Mouse (Mus musculus): Measurements from ENCODE around the gene Muc16. TPM values are rescaled to one million over a fixed set of nuclear protein-coding genes. Genes with fewer than 3 reads are reported as not detected.

The Muc16 gene
- total RNA-seq (2014; fragmentation: Nextera tagmentation) (not detected in 2 replicates), total RNA-seq (2017) (not detected in 2 replicates)

DNA sequence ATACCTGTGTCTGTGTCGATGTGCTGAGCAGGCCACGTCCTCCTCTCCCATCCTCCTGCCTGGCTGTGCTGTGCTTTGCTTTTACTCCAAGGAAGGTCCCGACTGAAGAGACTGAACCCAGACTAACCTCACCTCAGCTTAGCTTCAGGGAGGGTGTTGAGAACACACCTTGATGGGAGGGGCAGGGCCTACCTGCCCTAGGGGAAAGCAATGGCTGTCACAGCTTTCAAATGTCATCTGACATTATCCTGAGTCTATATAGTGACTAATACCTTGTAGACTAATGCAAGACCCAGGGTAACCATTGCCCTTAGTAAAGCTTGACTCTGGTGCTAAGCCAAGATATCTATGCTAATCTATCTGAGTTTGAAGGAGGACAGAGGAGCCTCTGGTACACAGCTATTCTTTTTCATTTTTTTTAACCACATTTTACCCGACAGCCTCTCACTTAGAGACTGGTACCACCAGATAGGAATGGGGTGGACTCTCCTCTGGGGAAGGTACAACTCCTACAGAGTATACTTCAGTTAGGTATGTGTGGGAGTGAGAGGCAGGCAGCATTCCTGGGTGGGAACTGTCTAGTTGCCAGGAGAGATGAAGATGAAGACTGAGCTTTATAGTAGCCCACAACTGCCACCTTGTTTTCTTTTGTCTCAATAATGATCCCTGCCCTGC lies at the start of gene Muc16:
Gene Muc16, minus strand, starts transcription at position 51 of the 675 bp plus-strand sequence.
- ATAC-seq (replicated peaks; ENCODE audit: poor library complexity, severe bottlenecking): no peak

DNA sequence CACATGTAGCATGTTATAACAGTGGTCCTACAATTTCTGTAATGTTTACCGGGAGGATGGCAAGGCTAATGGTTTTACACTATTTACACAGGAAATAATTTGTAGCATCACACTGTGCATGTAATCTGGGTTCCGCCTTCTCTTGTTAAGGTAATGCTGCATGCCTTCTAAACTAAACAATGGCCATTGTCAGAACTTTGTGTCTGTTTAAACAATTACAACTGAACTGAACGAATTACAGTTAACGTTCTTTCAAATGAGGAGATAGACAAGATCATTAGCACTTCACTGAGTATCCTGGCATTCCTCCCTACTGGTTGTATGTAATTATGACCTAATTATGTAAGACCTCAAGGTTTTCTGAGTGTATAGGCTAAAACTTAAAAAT lies 48.4 kb upstream of the Muc16 start:
- ATAC-seq (replicated peaks; ENCODE audit: poor library complexity, severe bottlenecking): no peak

DNA sequence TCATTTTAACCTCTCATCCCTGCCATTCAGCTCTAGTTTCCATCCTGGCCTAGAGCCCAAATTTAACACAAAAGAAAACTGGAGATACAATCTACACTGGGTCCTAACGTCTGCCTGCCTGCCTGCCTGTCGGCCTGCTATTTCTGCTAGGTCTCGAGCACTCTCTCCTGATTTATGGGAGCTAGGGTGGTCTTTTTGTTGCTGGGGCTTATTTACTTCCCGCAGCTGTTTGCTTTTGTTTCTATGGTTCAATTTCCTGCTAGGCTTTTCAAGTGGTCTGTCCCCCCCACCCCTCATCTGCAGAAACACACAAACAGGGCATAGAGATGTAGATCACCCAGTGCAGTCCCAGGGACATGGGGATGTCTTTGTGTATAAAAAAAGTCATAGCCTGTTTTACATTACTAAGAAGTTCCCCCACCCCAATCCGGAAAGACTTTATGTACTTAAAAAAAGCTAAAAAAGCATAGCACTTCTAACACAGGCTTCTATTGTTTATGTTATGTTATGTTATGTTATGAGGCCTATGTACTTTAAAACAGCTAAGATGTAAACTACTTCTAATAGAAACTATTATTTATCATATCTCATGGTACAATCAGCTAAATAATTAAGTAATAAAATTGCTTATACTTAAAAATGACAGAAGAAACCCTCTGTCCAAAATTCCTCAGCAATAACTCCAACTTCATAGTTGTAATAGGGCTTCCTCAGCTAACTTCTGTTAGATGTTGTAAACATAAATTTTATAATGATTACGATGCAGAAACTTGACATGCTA lies 47.8 kb upstream of the Muc16 start:
- ATAC-seq (replicated peaks; ENCODE audit: poor library complexity, severe bottlenecking): no peak

DNA sequence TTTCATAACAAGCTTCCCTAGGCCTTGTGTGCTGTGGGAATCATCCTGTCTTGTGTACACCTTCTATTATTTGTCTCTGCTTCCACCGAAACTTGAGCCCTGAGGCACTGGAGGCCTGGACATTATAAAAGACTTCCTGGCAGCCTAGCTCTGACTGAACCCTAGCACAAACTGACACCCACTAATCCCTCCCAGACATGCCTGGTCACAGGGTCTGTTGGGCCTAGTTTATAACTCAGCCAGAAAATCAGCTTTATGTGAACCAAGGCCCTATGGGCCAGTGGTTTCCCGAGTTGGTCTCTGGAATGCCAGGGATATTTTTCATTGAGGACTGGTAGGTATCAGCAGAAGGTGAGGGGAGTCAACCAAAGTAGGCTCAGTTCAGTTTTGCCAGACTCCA lies 46.7 kb upstream of the Muc16 start:
- no peak for ATAC-seq (replicated peaks; ENCODE audit: poor library complexity, severe bottlenecking)

DNA sequence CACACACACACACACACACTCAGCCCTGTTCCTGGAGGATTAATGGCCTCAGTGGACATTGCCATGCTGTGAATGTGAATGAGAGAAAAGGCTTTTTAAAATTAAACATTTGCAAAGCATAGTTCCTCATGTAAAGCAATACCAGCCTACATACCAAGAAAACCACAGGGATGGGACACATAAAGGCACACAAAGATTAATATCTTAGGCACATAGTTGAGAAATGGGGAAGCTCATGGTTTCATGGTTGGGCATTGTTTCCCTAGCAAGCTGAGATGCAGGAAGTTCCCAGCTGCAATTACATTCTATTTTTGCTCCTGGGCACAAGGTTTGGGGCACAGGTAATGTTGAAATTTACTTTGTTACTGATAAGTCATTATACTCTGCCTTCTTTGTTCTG lies 31.3 kb upstream of the Muc16 start:
- ATAC-seq (replicated peaks; ENCODE audit: poor library complexity, severe bottlenecking): peak; percentile 88

DNA sequence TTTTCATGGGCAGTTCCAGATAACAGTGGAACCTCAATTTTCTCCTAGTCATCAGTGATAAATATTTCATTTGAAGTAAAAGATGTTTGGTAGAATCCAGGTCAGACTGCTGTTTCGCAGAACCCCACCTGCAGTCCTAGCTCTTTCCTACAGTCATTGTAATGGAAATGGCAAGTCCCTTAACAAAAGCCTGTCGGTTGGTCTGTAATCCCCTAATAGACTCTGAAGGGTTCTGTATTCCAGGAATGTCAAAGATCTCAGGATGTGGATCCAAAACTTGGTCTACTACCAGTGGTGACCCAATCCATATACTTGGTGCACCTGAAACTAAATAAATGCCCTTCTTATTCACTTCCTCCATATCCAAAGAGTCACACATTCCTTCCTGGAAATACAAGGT lies 76.0 kb downstream of the Muc16 start:
- ATAC-seq (replicated peaks; ENCODE audit: poor library complexity, severe bottlenecking): no peak

DNA sequence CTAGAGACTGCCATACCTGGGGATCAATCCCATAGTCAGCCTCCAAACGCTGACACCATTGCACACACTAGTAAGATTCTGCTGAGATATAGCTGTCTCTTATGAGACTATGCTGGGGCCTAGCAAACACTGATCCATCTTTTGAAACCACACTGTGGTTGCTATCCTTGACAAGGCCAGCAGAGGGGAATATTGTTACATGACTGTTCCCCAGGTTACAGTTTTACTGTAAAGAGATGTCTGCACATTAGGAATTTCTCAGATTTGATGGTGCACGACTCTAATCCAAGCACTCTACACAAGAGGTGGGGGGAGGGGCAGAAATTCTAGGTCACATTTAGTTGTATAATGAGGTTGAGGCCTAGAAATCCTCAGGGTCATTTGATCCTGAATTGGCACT lies 166.2 kb downstream of the Muc16 start:
- ATAC-seq (replicated peaks; ENCODE audit: poor library complexity, severe bottlenecking): no peak

DNA sequence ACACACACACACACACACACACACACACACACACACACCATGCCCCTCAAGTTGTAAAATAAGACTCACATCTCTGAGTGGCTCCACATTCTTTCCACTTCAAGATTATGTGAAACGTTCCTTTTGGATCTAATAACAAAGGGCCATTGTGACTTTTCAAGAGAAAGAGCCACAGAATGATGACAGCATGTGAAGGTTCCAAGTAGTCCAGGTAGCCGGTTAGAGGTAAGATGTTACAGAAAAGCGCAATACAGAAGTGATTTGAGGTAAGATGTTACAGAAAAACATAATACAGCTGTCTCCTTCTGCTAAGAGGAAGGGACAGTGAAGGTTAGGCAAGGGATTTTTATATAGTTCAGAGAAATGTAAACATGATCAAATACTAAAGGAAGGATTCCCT lies 196.2 kb downstream of the Muc16 start, which contains the start of the genes Zfp558 and Mbd3l1:
Gene Zfp558, minus strand, starts transcription at position 101 of the 400 bp plus-strand sequence.
Gene Mbd3l1, plus strand, starts transcription at position 192 of the 400 bp plus-strand sequence.
- no peak for ATAC-seq (replicated peaks; ENCODE audit: poor library complexity, severe bottlenecking)

DNA sequence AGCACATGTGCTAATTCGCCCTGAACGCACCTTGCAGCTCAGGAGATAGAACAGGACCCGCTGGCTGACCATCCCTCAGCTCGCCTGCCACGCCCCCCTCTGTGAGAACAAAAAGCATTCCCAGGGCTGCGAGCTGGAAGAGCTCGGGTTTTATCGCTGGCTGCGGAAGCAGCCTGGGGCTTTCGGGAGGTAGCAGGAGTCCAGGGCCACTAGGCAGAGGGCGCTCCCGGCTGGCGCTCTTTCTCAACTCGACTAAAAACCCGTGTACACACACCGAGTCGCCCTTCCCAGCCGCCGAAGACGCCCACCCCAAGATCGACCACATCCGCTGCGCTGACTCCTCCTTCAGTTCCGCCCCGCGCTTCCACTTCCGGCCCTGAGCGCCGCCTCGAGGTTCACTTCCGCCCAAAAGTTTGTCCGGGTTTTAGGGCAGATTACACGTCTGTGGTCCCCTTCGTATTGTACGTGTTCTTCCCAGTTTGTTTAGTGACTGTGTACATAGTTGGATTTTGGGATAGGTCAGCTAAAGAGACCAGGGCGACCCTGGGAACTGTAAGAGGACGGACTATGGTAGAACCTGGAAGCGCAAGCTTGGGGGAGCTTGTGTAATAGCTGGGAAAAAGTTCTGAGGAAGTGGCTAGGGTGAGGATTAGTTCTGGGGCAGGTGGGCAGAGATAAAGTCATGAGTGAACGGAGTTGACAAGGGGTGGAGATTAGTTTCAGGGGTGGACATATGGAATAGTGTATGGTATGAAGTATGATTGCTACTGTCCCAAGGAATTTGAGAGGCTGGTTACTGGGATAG lies 200.8 kb downstream of the Muc16 start:
- peak; percentile 97 for ATAC-seq (replicated peaks; ENCODE audit: poor library complexity, severe bottlenecking)

DNA sequence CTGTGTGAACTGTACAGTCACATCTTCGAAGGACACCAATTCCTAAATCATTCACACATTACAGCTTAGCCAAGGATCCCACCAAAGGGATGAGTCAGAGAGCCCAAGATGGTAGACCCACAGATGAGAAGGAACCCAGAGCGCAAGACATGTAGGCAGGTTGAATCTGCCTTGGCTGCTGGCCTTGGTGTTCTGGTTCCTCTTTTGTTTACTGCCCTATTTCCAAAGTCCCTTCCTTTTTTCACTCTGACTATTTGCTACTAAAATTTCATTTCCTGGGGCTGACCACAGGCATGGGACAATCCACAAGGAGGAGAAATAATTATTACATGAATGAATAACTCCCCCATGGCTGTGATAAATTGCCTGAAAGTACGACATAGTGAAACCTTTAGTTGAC lies 206.3 kb downstream of the Muc16 start:
- ATAC-seq (replicated peaks; ENCODE audit: poor library complexity, severe bottlenecking): peak; percentile 93

DNA sequence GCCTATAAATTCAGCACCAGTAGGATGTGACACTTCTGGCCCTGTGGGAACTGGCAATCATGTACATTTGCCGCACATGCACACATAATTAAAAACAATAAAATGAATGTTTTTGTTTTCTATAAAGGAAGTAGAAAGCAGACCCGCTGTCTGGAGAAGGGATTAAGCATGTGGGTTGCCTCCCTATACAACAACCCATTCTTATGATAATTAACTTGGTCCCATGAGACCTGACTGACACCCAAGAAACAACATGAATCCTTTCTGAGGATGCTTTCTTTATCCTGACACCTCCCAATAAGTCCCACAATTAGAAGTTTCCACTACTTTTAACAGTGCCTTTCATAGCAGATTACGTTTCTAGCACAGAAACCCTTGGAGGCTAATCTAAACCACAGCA lies 207.0 kb downstream of the Muc16 start:
- ATAC-seq (replicated peaks; ENCODE audit: poor library complexity, severe bottlenecking): no peak

DNA sequence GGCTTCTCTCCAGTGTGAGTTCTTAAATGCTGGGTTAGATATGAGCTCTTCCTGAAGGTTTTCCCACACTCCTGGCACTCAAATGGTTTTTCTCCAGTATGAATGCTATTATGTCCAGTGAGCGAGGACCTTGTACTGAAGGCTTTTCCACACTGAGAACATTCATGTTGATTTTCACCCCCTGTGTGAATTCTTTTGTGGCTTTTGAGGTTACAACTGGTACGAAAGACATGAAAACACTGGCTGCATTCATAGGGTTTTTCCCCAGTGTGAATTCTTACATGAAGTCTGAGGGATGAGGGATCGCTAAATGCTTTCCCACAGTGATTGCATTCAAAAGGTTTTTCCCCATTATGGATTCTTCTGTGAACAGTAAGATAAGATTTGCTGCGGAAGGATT lies 217.8 kb downstream of the Muc16 start:
- ATAC-seq (replicated peaks; ENCODE audit: poor library complexity, severe bottlenecking): no peak

Other genes starting within 250 kb of the Muc16 start
- gene Mbd3l2, start 243.9 kb downstream of the Muc16 start, total RNA-seq (2014; fragmentation: Nextera tagmentation): not detected in 2 replicates
- gene Mbd3l2, start 243.9 kb downstream of the Muc16 start, total RNA-seq (2017): not detected in 2 replicates
- gene Zfp558, start 196.3 kb downstream of the Muc16 start, total RNA-seq (2014; fragmentation: Nextera tagmentation): 1.8 and 7.3 TPM in 2 replicates
- gene Zfp558, start 196.3 kb downstream of the Muc16 start, total RNA-seq (2017): 2.6 and 4.6 TPM in 2 replicates
- not detected in 2 replicates for gene Mbd3l1, start 196.2 kb downstream of the Muc16 start, total RNA-seq (2014; fragmentation: Nextera tagmentation)
- gene Mbd3l1, start 196.2 kb downstream of the Muc16 start, total RNA-seq (2017): not detected in 2 replicates
- not detected in 2 replicates for gene Olfr24, start 89.5 kb upstream of the Muc16 start, total RNA-seq (2014; fragmentation: Nextera tagmentation)
- not detected in 2 replicates for gene Olfr24, start 89.5 kb upstream of the Muc16 start, total RNA-seq (2017)
- not detected in 2 replicates for gene Olfr828, start 145.0 kb upstream of the Muc16 start, total RNA-seq (2014; fragmentation: Nextera tagmentation)
- gene Olfr828, start 145.0 kb upstream of the Muc16 start, total RNA-seq (2017): not detected in 2 replicates
- gene Olfr829, start 180.4 kb upstream of the Muc16 start, total RNA-seq (2014; fragmentation: Nextera tagmentation): not detected in 2 replicates
- gene Olfr829, start 180.4 kb upstream of the Muc16 start, total RNA-seq (2017): not detected in 2 replicates
- not detected in 2 replicates for gene Olfr830, start 200.2 kb upstream of the Muc16 start, total RNA-seq (2014; fragmentation: Nextera tagmentation)
- not detected in 2 replicates for gene Olfr830, start 200.2 kb upstream of the Muc16 start, total RNA-seq (2017)

Measured in granulocyte monocyte progenitor cell, adult 5-6 weeks (primary cell).